Mouse (Mus musculus) kidney, embryonic 15.5 days (tissue): ENCODE results near the gene Wdr37. TPM values are rescaled to one million over a fixed set of nuclear protein-coding genes. Genes with fewer than 3 reads are reported as not detected.

ENCODE experiments used
- ATAC-seq: fragments of 200-750 bp; cut with Nextera tagmentation; replicated peaks from 2 replicates; pipeline ENCODE4 v1.8.0; 2017; ENCODE audit warnings: moderate TSS enrichment; ENCODE audit not compliant: low FRiP score
- H3K27ac ChIP-seq: fragments of 300-500 bp; sonication (generic); 2 replicates; pipeline ENCODE4 v1.5.1; 2015; ENCODE audit warnings: mild to moderate bottlenecking, inconsistent platforms
- H3K27me3 ChIP-seq: fragments of 300-500 bp; sonication (generic); 2 replicates; pipeline ENCODE4 v1.6.1; 2015; ENCODE audit warnings: inconsistent platforms
- H3K36me3 ChIP-seq: fragments of 300-500 bp; sonication (generic); 2 replicates; pipeline ENCODE4 v1.6.1; 2015; ENCODE audit warnings: inconsistent platforms
- H3K4me1 ChIP-seq: fragments of 300-500 bp; sonication (generic); 2 replicates; pipeline ENCODE4 v1.6.1; 2015; ENCODE audit warnings: inconsistent platforms
- H3K4me2 ChIP-seq: fragments of 300-500 bp; sonication (generic); 2 replicates; pipeline ENCODE4 v1.6.1; 2015; ENCODE audit warnings: moderate library complexity, mild to moderate bottlenecking, inconsistent platforms
- H3K4me3 ChIP-seq: fragments of 300-500 bp; sonication (generic); replicated peaks from 2 replicates; pipeline ENCODE4 v1.5.1; 2015; ENCODE audit warnings: mild to moderate bottlenecking, inconsistent platforms
- H3K9ac ChIP-seq: fragments of 300-500 bp; sonication (generic); 2 replicates; pipeline ENCODE4 v1.6.1; 2015; ENCODE audit warnings: mild to moderate bottlenecking, inconsistent platforms
- H3K9me3 ChIP-seq: fragments of 300-500 bp; sonication (generic); replicated peaks from 2 replicates; pipeline ENCODE4 v1.6.1; 2016; ENCODE audit warnings: inconsistent platforms
- WGBS: fragments of 180-500 bp; shearing (Covaris S2); methylation state at CpG from one replicate; pipeline ENCODE4 v1.1.7; 2015; ENCODE audit warnings: mixed read lengths; 5-methylcytosine and 5-hydroxymethylcytosine counted together
- polyA plus RNA-seq: library from polyadenylated mRNA; unstranded; fragments of >200 nt; fragmentation: Nextera tagmentation; extraction: Ambion mirVana; gene quantifications from 2 replicates; pipeline ENCODE4 v1.2.1, GENCODE M21; 2015

Gene Wdr37
- polyA plus RNA-seq, 1 experiment from 2014 or later, result 20.8 TPM

- 89% methylated on average over 10 of the region's 10 CpGs for WGBS
- Histone ChIP-seq H3K9ac (no peak overlapping the region), H3K36me3 (peaks cover 83% of the 10 kb centered on the region), H3K4me2 (no peak overlapping the region), H3K4me3 (no peak overlapping the region), H3K27ac (peak overlapping the region; percentile 61; the same call in 1 of the 2 replicates), H3K27me3 (no peaks in the 10 kb centered on the region), H3K9me3 (no peaks in the 10 kb centered on the region), H3K4me1 (no peaks in the 10 kb centered on the region)
- no peak for ATAC-seq
These were observed 32.6 kb downstream of the Wdr37 start for GRCm38 (mm10) chr13:8839111-8839510.

GRCm38 (mm10) chr13:8838394-8838793 is 33.3 kb downstream of the Wdr37 start:
- Histone ChIP-seq H3K27ac (no peak overlapping the region), H3K27me3 (no peaks in the 10 kb centered on the region), H3K4me3 (no peak overlapping the region), H3K4me2 (no peak overlapping the region), H3K36me3 (peaks cover 85% of the 10 kb centered on the region), H3K4me1 (no peaks in the 10 kb centered on the region), H3K9me3 (no peaks in the 10 kb centered on the region), H3K9ac (no peak overlapping the region)
- ATAC-seq, result 0 out of 2 replicates have a peak, but pooled peaks have one; percentile 47
- 42% methylated on average over 3 of the region's 3 CpGs for WGBS

GRCm38 (mm10) chr13:8834573-8834972 is 37.1 kb downstream of the Wdr37 start:
- Histone ChIP-seq H3K9ac (no peak overlapping the region), H3K27ac (no peak overlapping the region), H3K4me3 (no peak overlapping the region), H3K9me3 (no peaks in the 10 kb centered on the region), H3K27me3 (no peaks in the 10 kb centered on the region), H3K36me3 (peaks cover 73% of the 10 kb centered on the region), H3K4me2 (no peak overlapping the region), H3K4me1 (no peaks in the 10 kb centered on the region)
- no peak for ATAC-seq
- 95% methylated on average over 5 of the region's 5 CpGs for WGBS

GRCm38 (mm10) chr13:8831546-8832251 is 40.0 kb downstream of the Wdr37 start:
- Histone ChIP-seq H3K27me3 (no peaks in the 10 kb centered on the region), H3K9ac (no peak overlapping the region), H3K27ac (no peak overlapping the region), H3K9me3 (no peaks in the 10 kb centered on the region), H3K4me3 (no peak overlapping the region), H3K36me3 (peaks cover 68% of the 10 kb centered on the region), H3K4me1 (no peaks in the 10 kb centered on the region), H3K4me2 (no peak overlapping the region)
- WGBS, result 86% methylated on average over 7 of the region's 7 CpGs
- no peak for ATAC-seq

GRCm38 (mm10) chr13:8830696-8831095 is 41.0 kb downstream of the Wdr37 start:
- ATAC-seq, result no peak
- H3K27ac ChIP-seq, result no peak overlapping the region
- no peaks in the 10 kb centered on the region for H3K9me3 ChIP-seq
- H3K36me3 ChIP-seq, result peaks cover 58% of the 10 kb centered on the region
- no peak overlapping the region for H3K9ac ChIP-seq
- H3K4me2 ChIP-seq, result no peak overlapping the region
- no peaks in the 10 kb centered on the region for H3K4me1 ChIP-seq
- no peaks in the 10 kb centered on the region for H3K27me3 ChIP-seq
- H3K4me3 ChIP-seq, result no peak overlapping the region

- H3K36me3 ChIP-seq, result peaks cover 50% of the 10 kb centered on the region
- H3K9ac ChIP-seq, result no peak overlapping the region
- no peak overlapping the region for H3K27ac ChIP-seq
- no peak overlapping the region for H3K4me2 ChIP-seq
- WGBS, result 73% methylated on average over 5 of the region's 5 CpGs
- no peaks in the 10 kb centered on the region for H3K27me3 ChIP-seq
- ATAC-seq, result no peak
- H3K4me3 ChIP-seq, result no peak overlapping the region
- H3K9me3 ChIP-seq, result no peaks in the 10 kb centered on the region
- H3K4me1 ChIP-seq, result no peaks in the 10 kb centered on the region
These were observed 41.9 kb downstream of the Wdr37 start for GRCm38 (mm10) chr13:8829784-8830183.

GRCm38 (mm10) chr13:8828946-8829345 is 42.8 kb downstream of the Wdr37 start:
- WGBS, result 100% methylated on average over 1 of the region's 1 CpGs
- ATAC-seq, result no peak

GRCm38 (mm10) chr13:8823546-8823945 is 48.2 kb downstream of the Wdr37 start:
- peaks cover 40% of the 10 kb centered on the region for H3K36me3 ChIP-seq
- H3K4me1 ChIP-seq, result no peaks in the 10 kb centered on the region
- no peaks in the 10 kb centered on the region for H3K9me3 ChIP-seq
- no peak overlapping the region for H3K4me3 ChIP-seq
- no peak overlapping the region for H3K4me2 ChIP-seq
- no peaks in the 10 kb centered on the region for H3K27me3 ChIP-seq
- ATAC-seq, result no peak
- H3K27ac ChIP-seq, result no peak overlapping the region
- 76% methylated on average over 8 of the region's 8 CpGs for whole genome bisulfite sequencing
- no peak overlapping the region for H3K9ac ChIP-seq

More at GRCm38 (mm10) chr13:8828946-8829345, 42.8 kb downstream of the Wdr37 start:
- H3K27ac ChIP-seq, result no peak overlapping the region
- H3K36me3 ChIP-seq, result peaks cover 42% of the 10 kb centered on the region
- H3K27me3 ChIP-seq, result no peaks in the 10 kb centered on the region
- H3K9ac ChIP-seq, result no peak overlapping the region
- H3K9me3 ChIP-seq, result no peaks in the 10 kb centered on the region
- H3K4me3 ChIP-seq, result no peak overlapping the region
- no peak overlapping the region for H3K4me2 ChIP-seq
- no peaks in the 10 kb centered on the region for H3K4me1 ChIP-seq

- no peaks in the 10 kb centered on the region for H3K27me3 ChIP-seq
- 24% methylated on average over 6 of the region's 6 CpGs for WGBS
- H3K27ac ChIP-seq, result no peak overlapping the region
- no peak overlapping the region for H3K4me2 ChIP-seq
- no peaks in the 10 kb centered on the region for H3K9me3 ChIP-seq
- no peak overlapping the region for H3K9ac ChIP-seq
- H3K4me1 ChIP-seq, result no peaks in the 10 kb centered on the region
- ATAC-seq, result peak; percentile 74
- H3K4me3 ChIP-seq, result no peak overlapping the region
- H3K36me3 ChIP-seq, result peaks cover 40% of the 10 kb centered on the region
These were observed 48.6 kb downstream of the Wdr37 start for GRCm38 (mm10) chr13:8823120-8823519.

GRCm38 (mm10) chr13:8822201-8822600 is 49.5 kb downstream of the Wdr37 start:
- Histone ChIP-seq H3K36me3 (peaks cover 44% of the 10 kb centered on the region), H3K9me3 (no peaks in the 10 kb centered on the region), H3K4me3 (no peak overlapping the region), H3K4me2 (no peak overlapping the region), H3K27me3 (no peaks in the 10 kb centered on the region), H3K4me1 (no peaks in the 10 kb centered on the region), H3K9ac (no peak overlapping the region), H3K27ac (no peak overlapping the region)
- WGBS, result 74% methylated on average over 4 of the region's 4 CpGs
- no peak for ATAC-seq

GRCm38 (mm10) chr13:8805931-8806330 is 65.8 kb downstream of the Wdr37 start:
- no peaks in the 10 kb centered on the region for H3K4me1 ChIP-seq
- no peak for ATAC-seq
- WGBS, result 93% methylated on average over 2 of the region's 2 CpGs

GRCm38 (mm10) chr13:8800576-8800975 is 71.1 kb downstream of the Wdr37 start:
- H3K36me3 ChIP-seq, result peaks cover 11% of the 10 kb centered on the region
- no peak overlapping the region for H3K4me2 ChIP-seq
- 76% methylated on average over 6 of the region's 6 CpGs for WGBS
- H3K9me3 ChIP-seq, result no peaks in the 10 kb centered on the region
- no peaks in the 10 kb centered on the region for H3K27me3 ChIP-seq
- ATAC-seq, result no peak
- H3K4me3 ChIP-seq, result no peak overlapping the region
- no peak overlapping the region for H3K9ac ChIP-seq
- no peak overlapping the region for H3K27ac ChIP-seq
- no peaks in the 10 kb centered on the region for H3K4me1 ChIP-seq

More at GRCm38 (mm10) chr13:8805931-8806330, 65.8 kb downstream of the Wdr37 start:
- H3K4me3 ChIP-seq, result no peak overlapping the region
- no peaks in the 10 kb centered on the region for H3K27me3 ChIP-seq
- H3K36me3 ChIP-seq, result peaks cover 15% of the 10 kb centered on the region
- H3K4me2 ChIP-seq, result no peak overlapping the region
- no peak overlapping the region for H3K9ac ChIP-seq
- no peaks in the 10 kb centered on the region for H3K9me3 ChIP-seq
- no peak overlapping the region for H3K27ac ChIP-seq

- Histone ChIP-seq H3K36me3 (no peaks in the 10 kb centered on the region), H3K9me3 (no peaks in the 10 kb centered on the region), H3K27me3 (no peaks in the 10 kb centered on the region), H3K4me1 (no peaks in the 10 kb centered on the region), H3K4me2 (no peak overlapping the region), H3K4me3 (no peak overlapping the region), H3K9ac (no peak overlapping the region), H3K27ac (no peak overlapping the region)
- WGBS, result 65% methylated on average over 8 of the region's 8 CpGs
- no peak for ATAC-seq
These were observed 78.5 kb downstream of the Wdr37 start for GRCm38 (mm10) chr13:8793217-8793616.
